Mouse (Mus musculus) c-Kit-negative CD71-positive TER-119-positive erythroid progenitor cells, embryonic 14.5 days (primary cell): ENCODE results near the gene 5730596B20Rik.

Experiments used
- DNase-seq: peaks from one replicate; pipeline ENCODE4 v3.0.0-alpha.2; 2013; ENCODE audit warnings: low read depth, low spot score

Gene 5730596B20Rik

GRCm38 (mm10) chr6:52175864-52176263 lies 1.4 kb upstream of the 5730596B20Rik start:
- no peak for DNase-seq

GRCm38 (mm10) chr6:52176391-52176790 lies 907 bp upstream of the 5730596B20Rik start:
- DNase-seq: no peak

- DNase-seq: no peak
These were observed 508 bp downstream of the 5730596B20Rik start for GRCm38 (mm10) chr6:52177806-52178205.

GRCm38 (mm10) chr6:52178918-52179665 lies 1.8 kb downstream of the 5730596B20Rik start:
- DNase-seq: no peak

GRCm38 (mm10) chr6:52179690-52180089 lies 2.4 kb downstream of the 5730596B20Rik start:
- no peak for DNase-seq

- no peak for DNase-seq
These were observed 3.0 kb downstream of the 5730596B20Rik start for GRCm38 (mm10) chr6:52180213-52180710.

- no peak for DNase-seq
These were observed 3.4 kb downstream of the 5730596B20Rik start for GRCm38 (mm10) chr6:52180726-52181125.

- no peak for DNase-seq
These were observed 4.7 kb downstream of the 5730596B20Rik start for GRCm38 (mm10) chr6:52182030-52182429.

- DNase-seq: no peak
These were observed 5.5 kb downstream of the 5730596B20Rik start for GRCm38 (mm10) chr6:52182793-52183192.

GRCm38 (mm10) chr6:52183311-52184080 lies 6.2 kb downstream of the 5730596B20Rik start:
- no peak for DNase-seq

- DNase-seq: no peak
These were observed 7.4 kb downstream of the 5730596B20Rik start for GRCm38 (mm10) chr6:52184668-52185067.

GRCm38 (mm10) chr6:52185222-52185621 lies 7.9 kb downstream of the 5730596B20Rik start:
- DNase-seq: no peak

- no peak for DNase-seq
These were observed 8.5 kb downstream of the 5730596B20Rik start for GRCm38 (mm10) chr6:52185834-52186233.

GRCm38 (mm10) chr6:52186500-52186899 lies 9.2 kb downstream of the 5730596B20Rik start:
- no peak for DNase-seq

- DNase-seq: no peak
These were observed 11.9 kb downstream of the 5730596B20Rik start for GRCm38 (mm10) chr6:52189172-52189591.

- DNase-seq: no peak
These were observed 12.6 kb downstream of the 5730596B20Rik start for GRCm38 (mm10) chr6:52189909-52190308.

GRCm38 (mm10) chr6:52190410-52190809 lies 13.1 kb downstream of the 5730596B20Rik start:
- no peak for DNase-seq

GRCm38 (mm10) chr6:52190906-52191810 lies 13.9 kb downstream of the 5730596B20Rik start, which contains the start of gene Hoxa4:
TSS of gene Hoxa4 (minus strand) at chr6:52191753.
- no peak for DNase-seq

GRCm38 (mm10) chr6:52191860-52192550 lies 14.7 kb downstream of the 5730596B20Rik start:
- no peak for DNase-seq

- DNase-seq: no peak
These were observed 17.4 kb downstream of the 5730596B20Rik start for GRCm38 (mm10) chr6:52194690-52195089.

GRCm38 (mm10) chr6:52196811-52197210 lies 19.5 kb downstream of the 5730596B20Rik start:
- no peak for DNase-seq
